Mouse (Mus musculus): ENCODE data around the gene Ucp3. TPM values are rescaled to one million over a fixed set of nuclear protein-coding genes. Genes with fewer than 3 reads are reported as not detected.

The Ucp3 gene
- polyA plus RNA-seq, 1 experiment: not detected

DNA sequence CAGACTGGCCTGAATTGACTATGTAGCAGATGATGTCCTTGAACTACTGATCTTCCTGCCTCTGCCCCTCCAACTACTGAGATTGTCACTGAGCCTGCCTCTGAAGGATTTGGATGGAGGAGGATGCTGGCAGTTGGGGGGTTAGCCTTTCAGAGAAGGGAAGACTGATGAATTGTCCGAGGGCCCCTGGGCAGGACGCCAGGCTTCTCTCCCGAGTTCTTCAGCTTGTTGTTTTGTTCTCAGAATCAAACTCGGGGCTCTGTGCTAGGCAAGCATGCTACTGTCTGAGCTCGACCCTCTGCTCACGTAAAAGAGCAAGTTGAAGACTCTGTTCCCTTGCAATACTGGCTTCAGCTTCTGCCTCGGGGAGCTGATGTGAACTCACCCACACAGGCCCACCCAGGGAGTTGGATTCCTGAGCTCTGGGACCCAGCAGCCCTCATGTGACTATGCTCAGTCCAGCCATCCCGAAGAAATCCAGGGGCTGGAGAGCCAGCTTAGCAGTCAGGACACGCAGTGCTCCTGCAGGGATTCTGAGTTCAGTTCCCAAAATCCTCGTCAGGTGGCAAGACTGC, 15.8 kb downstream of the Ucp3 start:
- no peak overlapping the region for H3K27ac ChIP-seq (ENCODE audit: insufficient read depth, low read length)
- H3K4me1 ChIP-seq (ENCODE audit: control insufficient read depth, insufficient read depth, low read length): no peaks in the 10 kb centered on the region
- no peak overlapping the region for H3K4me3 ChIP-seq (ENCODE audit: insufficient read depth, low read length)
- TF ChIP-seq CTCF (IDR thresholded peaks at IDR 0.05; ENCODE audit: borderline replicate concordance, insufficient read depth, low read length) (no peak), POLR2A (IDR thresholded peaks at IDR 0.05; ENCODE audit: low read depth, low read length) (no peak)

DNA sequence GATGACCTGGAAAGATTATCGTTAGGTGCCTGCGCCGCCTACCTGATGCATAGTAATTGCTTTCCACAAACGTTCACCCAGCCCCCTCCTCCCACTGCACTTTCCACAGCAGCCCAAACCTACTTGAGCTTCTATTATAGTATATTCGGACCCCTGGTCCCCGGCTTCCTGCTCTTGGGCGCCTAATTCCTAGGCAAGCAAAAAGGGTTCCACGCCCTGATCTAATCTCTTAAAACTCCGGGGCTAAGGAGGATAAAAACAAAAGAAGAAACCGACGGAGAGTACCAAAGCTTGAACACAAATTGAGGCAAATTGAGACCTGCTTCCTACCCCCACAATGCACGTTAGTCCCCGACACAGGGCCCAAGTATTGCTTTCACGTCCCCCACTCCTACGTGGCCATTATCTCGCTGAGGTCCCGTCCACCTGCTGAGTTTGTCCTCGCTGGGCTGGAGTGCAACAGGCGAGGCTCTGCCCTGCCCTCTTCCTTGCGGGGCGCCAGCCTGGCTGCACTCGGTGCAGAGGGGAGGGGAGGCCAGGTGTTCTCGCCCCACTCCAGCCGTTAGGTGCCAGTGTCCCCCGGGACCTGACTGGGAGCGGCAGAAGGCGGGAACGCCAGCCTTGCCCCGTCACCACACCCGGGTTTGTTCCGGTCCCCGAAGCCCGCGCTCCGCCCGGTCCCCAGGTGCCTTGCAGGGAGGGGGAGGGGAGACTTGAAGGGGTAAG, 19.8 kb downstream of the Ucp3 start:
- Histone ChIP-seq H3K4me3 (ENCODE audit: insufficient read depth, low read length) (peak overlapping the region; percentile 14; the same call in 1 of the 2 replicates), H3K4me1 (ENCODE audit: control insufficient read depth, insufficient read depth, low read length) (peaks cover 4% of the 10 kb centered on the region; the same call in 1 of the 2 replicates), H3K27ac (ENCODE audit: insufficient read depth, low read length) (no peak overlapping the region)
- no peak for TF ChIP-seq CTCF (IDR thresholded peaks at IDR 0.05; ENCODE audit: borderline replicate concordance, insufficient read depth, low read length)
- TF ChIP-seq POLR2A (IDR thresholded peaks at IDR 0.05; ENCODE audit: low read depth, low read length): no peak

DNA sequence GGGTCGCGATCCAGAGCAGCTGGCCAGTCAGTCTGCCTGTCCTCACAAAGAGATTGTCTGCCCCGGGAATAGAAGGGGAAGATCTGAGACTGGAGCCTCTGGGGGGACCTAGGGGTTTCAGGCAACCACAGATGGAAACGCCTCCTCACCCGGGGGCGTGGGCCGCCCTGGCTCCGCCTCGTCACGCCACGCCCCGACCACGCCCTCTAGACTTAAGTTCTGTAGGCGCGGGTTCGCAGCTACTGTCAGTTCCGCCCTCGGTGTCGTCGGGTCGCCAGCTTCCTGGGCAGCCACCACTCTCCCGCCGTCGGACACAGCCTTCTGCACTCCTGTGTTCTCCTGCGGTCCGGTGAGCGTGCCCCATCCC, 20.3 kb downstream of the Ucp3 start, which contains the start of gene Ucp2:
Gene Ucp2 (plus strand): TSS at position 221 of the 367 bp plus-strand sequence.
- Histone ChIP-seq H3K27ac (ENCODE audit: insufficient read depth, low read length) (no peak within 1 kb of the TSS), H3K4me3 (ENCODE audit: insufficient read depth, low read length) (peak within 1 kb of the TSS; percentile 14), H3K4me1 (ENCODE audit: control insufficient read depth, insufficient read depth, low read length) (peaks cover 4% of the 10 kb centered on the region; the same call in 1 of the 2 replicates)
- TF ChIP-seq POLR2A (IDR thresholded peaks at IDR 0.05; ENCODE audit: low read depth, low read length) (peak; percentile 50), CTCF (IDR thresholded peaks at IDR 0.05; ENCODE audit: borderline replicate concordance, insufficient read depth, low read length) (no peak)

DNA sequence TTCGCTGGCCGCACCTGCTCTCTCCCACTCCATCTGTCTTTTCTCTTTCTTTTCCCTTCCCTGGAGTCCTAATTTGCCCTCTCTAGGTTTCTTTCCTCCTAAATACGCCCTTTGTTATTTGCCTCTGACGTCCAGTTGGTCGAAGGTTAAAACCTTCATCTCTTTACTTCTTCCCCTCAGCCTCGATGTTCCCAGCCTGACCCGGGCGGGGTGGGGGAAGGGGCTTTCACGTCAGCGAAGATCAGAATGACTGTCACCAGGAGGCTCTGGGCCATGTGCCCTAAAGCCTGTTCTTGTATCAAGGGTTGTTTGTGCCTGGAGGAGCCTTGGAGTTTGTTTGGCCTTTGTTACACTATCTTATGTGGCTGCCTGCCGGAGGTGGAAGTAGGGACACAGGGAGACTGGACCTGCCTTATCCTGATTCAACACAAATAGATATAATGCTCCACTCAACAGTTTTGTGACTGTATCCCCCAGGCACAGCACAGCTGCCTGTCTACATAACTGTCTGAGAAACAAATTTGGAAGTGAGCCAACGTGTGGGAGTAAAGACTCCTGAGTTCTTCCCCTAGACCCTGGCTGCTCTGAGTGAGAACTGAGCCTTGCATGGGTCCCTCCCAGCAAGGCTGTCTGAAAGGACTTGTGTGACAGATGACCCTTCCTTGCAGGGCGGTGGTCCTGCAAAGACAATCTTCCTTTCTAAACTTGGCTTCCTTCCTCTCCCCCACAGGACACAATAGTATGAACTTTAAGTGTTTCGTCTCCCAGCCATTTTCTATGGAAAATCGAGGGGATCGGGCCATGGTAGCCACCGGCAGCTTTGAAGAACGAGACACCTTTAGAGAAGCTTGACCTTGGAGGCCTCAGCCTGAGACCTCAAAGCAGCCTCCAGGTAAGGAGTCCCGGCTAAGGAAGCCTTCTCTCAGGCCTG, 21.0 kb downstream of the Ucp3 start:
- Histone ChIP-seq H3K4me1 (ENCODE audit: control insufficient read depth, insufficient read depth, low read length) (peaks cover 4% of the 10 kb centered on the region; the same call in 1 of the 2 replicates), H3K27ac (ENCODE audit: insufficient read depth, low read length) (no peak overlapping the region), H3K4me3 (ENCODE audit: insufficient read depth, low read length) (peak overlapping the region; percentile 14)
- TF ChIP-seq POLR2A (IDR thresholded peaks at IDR 0.05; ENCODE audit: low read depth, low read length) (no peak), CTCF (IDR thresholded peaks at IDR 0.05; ENCODE audit: borderline replicate concordance, insufficient read depth, low read length) (no peak)

DNA sequence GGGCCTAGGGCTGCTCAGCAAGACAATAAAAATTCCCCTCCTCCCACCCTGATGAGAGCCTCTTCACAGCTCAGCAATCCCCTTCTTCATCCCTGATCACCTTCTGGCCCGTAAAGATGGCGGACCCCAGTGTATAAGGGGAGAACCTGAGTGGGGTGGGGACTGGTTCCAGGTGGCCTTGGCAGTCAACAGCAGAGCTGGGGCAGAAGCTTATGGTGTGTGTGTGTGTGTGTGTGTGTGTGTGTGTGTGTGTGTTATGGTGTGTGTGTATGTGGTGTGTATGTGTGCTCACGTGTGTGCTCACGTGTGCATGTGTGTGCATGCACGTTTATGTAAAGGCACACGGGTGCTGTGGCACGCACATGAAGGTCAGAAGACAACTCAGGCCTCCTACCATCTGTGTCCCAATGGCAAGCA, 21.6 kb downstream of the Ucp3 start:
- Histone ChIP-seq H3K27ac (ENCODE audit: insufficient read depth, low read length) (no peak overlapping the region), H3K4me1 (ENCODE audit: control insufficient read depth, insufficient read depth, low read length) (peaks cover 4% of the 10 kb centered on the region; the same call in 1 of the 2 replicates), H3K4me3 (ENCODE audit: insufficient read depth, low read length) (no peak overlapping the region)
- TF ChIP-seq CTCF (IDR thresholded peaks at IDR 0.05; ENCODE audit: borderline replicate concordance, insufficient read depth, low read length) (no peak), POLR2A (IDR thresholded peaks at IDR 0.05; ENCODE audit: low read depth, low read length) (no peak)

DNA sequence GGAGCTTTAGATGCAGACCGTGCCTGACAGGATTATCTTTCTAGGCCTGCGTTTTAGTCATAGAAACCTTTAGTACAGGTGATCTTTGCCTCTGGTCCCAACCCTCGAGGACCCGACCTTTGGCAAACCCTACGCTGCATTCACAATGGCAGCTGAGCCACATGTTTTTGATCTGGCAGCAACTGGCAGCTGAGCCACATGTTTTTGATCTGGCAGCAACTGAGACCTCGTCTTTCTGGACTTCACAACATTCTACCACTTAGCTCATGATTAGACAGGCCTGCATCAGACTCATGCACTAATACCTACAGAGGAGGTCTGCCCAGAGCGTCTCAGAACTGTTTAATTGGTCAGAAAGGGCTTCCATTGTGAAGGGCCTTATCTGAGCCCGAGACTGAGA, 22.3 kb downstream of the Ucp3 start:
- no peak overlapping the region for H3K27ac ChIP-seq (ENCODE audit: insufficient read depth, low read length)
- no peak overlapping the region for H3K4me3 ChIP-seq (ENCODE audit: insufficient read depth, low read length)
- TF ChIP-seq CTCF (IDR thresholded peaks at IDR 0.05; ENCODE audit: borderline replicate concordance, insufficient read depth, low read length) (no peak), POLR2A (IDR thresholded peaks at IDR 0.05; ENCODE audit: low read depth, low read length) (no peak)
- peaks cover 4% of the 10 kb centered on the region; the same call in 1 of the 2 replicates for H3K4me1 ChIP-seq (ENCODE audit: control insufficient read depth, insufficient read depth, low read length)

DNA sequence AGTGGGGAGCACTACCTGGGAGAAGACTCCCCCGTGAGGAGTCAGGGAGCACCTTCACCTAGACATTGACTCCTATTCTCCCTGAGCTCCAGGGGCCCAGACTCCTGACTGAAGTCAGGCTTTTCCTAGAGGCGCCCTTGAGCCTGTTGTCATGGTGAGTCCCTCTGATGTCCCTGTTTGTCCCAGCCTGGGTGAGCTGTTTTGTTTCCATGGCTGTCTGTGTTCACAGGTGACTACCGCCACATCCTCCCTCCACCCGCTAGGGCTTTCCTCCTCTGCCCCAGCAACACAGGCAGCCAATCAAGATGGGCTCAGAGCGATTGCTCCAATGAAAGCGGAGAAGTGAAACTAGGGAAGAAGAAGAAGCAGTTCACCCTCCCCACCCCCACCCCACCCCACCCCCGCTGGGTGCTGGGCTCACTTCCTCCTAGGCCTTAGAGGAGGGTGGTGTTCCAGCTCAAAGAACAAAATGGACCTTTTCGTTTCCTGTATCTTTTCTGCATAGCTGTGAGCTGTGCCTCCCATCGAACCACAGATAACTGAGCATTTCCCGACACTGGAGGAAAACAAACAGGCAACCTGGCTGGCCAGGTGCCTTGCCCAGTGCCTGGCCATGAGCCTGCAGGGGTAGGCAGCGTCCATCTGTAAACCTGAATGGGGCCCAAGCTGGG, 22.9 kb downstream of the Ucp3 start:
- Histone ChIP-seq H3K4me1 (ENCODE audit: control insufficient read depth, insufficient read depth, low read length) (peaks cover 4% of the 10 kb centered on the region; the same call in 1 of the 2 replicates), H3K4me3 (ENCODE audit: insufficient read depth, low read length) (no peak overlapping the region)

DNA sequence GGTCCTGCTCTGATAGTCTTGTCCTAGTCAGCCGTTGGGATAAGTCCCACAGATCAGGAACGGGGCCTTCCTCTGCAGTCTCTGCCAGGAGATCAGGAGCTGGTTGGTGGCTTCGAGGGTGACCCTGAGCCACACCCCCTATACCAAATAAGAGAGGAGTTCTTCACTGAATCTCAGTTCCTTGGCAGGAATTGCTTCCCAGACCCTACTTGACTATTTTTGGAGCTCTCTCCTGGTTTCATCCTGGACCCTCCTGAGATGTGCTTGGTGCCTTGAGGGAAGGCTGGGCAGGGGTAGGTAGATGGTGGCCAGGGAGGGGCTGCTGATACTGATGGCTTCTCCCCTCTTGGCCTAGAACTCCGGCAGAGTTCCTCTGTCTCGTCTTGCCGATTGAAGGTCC, 23.6 kb downstream of the Ucp3 start:
- H3K4me3 ChIP-seq (ENCODE audit: insufficient read depth, low read length): no peak overlapping the region
- peaks cover 4% of the 10 kb centered on the region; the same call in 1 of the 2 replicates for H3K4me1 ChIP-seq (ENCODE audit: control insufficient read depth, insufficient read depth, low read length)
- no peak overlapping the region for H3K27ac ChIP-seq (ENCODE audit: insufficient read depth, low read length)
- no peak for TF ChIP-seq CTCF (IDR thresholded peaks at IDR 0.05; ENCODE audit: borderline replicate concordance, insufficient read depth, low read length)
- no peak for TF ChIP-seq POLR2A (IDR thresholded peaks at IDR 0.05; ENCODE audit: low read depth, low read length)

More for the DNA sequence above, 22.9 kb downstream of the Ucp3 start:
- H3K27ac ChIP-seq (ENCODE audit: insufficient read depth, low read length): no peak overlapping the region
- TF ChIP-seq POLR2A (IDR thresholded peaks at IDR 0.05; ENCODE audit: low read depth, low read length) (no peak), CTCF (IDR thresholded peaks at IDR 0.05; ENCODE audit: borderline replicate concordance, insufficient read depth, low read length) (no peak)

DNA sequence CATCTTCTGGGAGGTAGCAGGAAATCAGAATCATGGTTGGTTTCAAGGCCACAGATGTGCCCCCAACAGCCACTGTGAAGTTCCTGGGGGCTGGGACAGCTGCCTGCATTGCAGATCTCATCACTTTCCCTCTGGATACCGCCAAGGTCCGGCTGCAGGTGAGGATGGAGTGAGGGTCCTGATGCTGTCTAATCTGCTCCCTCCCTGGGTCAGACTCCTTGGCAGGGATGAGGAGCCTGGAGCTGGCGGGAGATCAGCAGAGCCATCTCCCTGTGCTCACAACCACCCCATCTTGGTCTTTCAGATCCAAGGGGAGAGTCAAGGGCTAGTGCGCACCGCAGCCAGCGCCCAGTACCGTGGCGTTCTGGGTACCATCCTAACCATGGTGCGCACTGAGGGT, 24.0 kb downstream of the Ucp3 start:
- no peak for TF ChIP-seq POLR2A (IDR thresholded peaks at IDR 0.05; ENCODE audit: low read depth, low read length)
- TF ChIP-seq CTCF (IDR thresholded peaks at IDR 0.05; ENCODE audit: borderline replicate concordance, insufficient read depth, low read length): no peak
- H3K4me1 ChIP-seq (ENCODE audit: control insufficient read depth, insufficient read depth, low read length): peaks cover 4% of the 10 kb centered on the region; the same call in 1 of the 2 replicates
- no peak overlapping the region for H3K4me3 ChIP-seq (ENCODE audit: insufficient read depth, low read length)
- no peak overlapping the region for H3K27ac ChIP-seq (ENCODE audit: insufficient read depth, low read length)
